Mouse (Mus musculus) gastrocnemius, adult 2 months (tissue): Measurements from ENCODE around the gene Mmrn1. TPM values are rescaled to one million over a fixed set of nuclear protein-coding genes. Genes with fewer than 3 reads are reported as not detected.

Experiments
- DNase-seq: peaks from one replicate; pipeline ENCODE4 v3.0.0; 2022
- H3K27ac ChIP-seq: fragments of 200-600 bp; 2 replicates; pipeline ENCODE4 v1.8.1; 2022; ENCODE audit warnings: mild to moderate bottlenecking
- H3K4me3 ChIP-seq: fragments of 200-600 bp; 2 replicates; pipeline ENCODE4 v1.8.1; 2022; ENCODE audit warnings: mild to moderate bottlenecking, moderate library complexity
- CTCF ChIP-seq: fragments of 200-600 bp; IDR thresholded peaks from 2 replicates; pipeline ENCODE4 v1.8.1; 2022; ENCODE audit warnings: antibody characterized with exemption, mild to moderate bottlenecking, moderate library complexity
- intact Hi-C: fragments of 180-260 bp; cut with DNase I; formaldehyde crosslinking; loops from one replicate; pipeline ENCODE4 v1.15.1; 2025
- total RNA-seq, 2 experiments: library from RNA; stranded (reverse); gene quantifications; 2 replicates each; pipeline ENCODE4 v1.2.3; 2021

Mmrn1 gene
- total RNA-seq, 2 experiments from 2014 or later = 0.92 to 2.0 TPM

DNA sequence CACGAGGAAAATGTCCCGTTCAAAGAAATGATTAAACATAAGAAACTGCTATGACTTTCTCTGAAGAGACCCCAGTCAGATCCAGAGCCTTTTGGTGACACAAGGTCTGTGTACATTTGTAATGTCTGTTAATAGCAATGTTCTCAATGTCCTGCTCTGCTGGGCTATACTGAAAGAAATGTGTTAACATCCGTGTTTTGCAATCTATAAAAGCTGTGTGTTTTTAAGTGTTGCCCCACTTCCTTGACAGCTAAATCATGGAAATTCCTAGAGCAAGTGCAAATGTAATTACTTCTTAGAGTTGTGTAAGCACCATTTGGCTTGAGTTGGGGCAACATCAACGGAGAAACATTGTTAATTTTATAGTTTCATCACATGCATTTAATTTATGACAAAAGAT lies 42.2 kb downstream of the Mmrn1 start:
- intact Hi-C loops = no loop called here
- H3K4me3 ChIP-seq = no peak overlapping the region
- TF ChIP-seq CTCF = no peak
- H3K27ac ChIP-seq = no peak overlapping the region
- DNase-seq = no peak

DNA sequence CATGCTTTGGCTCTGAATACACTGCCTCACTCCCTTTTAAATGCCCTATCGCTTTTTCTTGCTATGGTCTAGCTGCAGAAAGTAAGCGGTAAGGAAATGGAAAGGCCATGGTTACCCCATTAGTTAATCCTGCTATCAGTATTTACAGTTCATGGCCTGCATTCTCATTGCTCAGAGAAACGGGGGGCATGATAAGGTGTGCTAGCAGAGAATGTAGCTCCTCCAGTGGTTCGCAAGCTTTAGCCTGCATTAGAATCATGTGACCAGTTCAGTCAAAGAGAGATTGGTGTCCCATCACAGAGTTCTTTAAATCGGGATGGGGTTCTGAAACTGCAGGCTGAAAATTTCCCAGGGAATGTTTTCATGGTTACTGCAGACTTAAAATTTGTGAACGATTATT lies 44.6 kb downstream of the Mmrn1 start:
- intact Hi-C loops = no loop called here
- H3K4me3 ChIP-seq = no peak overlapping the region
- TF ChIP-seq CTCF = no peak
- no peak for DNase-seq
- H3K27ac ChIP-seq = no peak overlapping the region

DNA sequence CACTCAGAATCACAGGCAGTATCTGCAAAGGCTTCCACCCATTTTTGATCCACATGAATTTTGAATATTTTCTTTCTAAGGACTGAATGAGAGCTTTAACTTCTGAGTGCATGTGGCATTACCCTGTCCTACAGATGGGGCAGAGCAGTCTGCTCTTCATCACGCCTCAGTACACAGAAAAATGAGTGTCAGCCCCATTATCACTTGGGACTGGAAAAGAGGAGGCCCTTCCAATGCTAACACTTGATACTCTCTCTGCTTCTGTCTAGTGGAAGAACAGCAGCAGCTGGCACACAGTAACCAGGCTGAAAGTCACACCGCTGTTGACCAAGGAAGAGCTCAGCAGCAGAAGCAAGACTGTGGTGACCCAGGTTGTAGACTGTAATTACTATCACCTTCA lies 46.0 kb downstream of the Mmrn1 start:
- Histone ChIP-seq H3K4me3 (no peak overlapping the region), H3K27ac (no peak overlapping the region)
- no peak for TF ChIP-seq CTCF
- DNase-seq = no peak
- intact Hi-C loops = no loop called here

DNA sequence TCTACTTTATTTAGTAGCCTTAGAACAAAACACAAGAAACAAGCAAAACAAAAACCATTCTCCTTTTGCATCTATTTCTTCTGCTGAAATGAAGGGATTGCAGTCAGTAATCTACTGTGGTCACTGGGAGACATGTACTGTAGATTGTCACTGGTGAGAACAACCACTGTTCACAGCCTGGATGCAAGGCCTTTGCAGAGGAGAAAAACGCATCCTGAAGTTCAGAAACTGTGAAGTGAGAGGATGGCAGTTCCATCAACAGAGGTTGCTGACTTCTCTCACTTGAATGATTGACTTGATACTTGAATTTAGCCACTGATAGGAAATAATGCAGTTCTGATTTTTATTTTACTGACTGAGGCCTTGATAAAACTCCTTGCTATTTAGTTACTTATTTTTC lies 53.8 kb downstream of the Mmrn1 start:
- no peak for TF ChIP-seq CTCF
- intact Hi-C loops = no loop called here
- Histone ChIP-seq H3K4me3 (no peak overlapping the region), H3K27ac (no peak overlapping the region)
- no peak for DNase-seq

DNA sequence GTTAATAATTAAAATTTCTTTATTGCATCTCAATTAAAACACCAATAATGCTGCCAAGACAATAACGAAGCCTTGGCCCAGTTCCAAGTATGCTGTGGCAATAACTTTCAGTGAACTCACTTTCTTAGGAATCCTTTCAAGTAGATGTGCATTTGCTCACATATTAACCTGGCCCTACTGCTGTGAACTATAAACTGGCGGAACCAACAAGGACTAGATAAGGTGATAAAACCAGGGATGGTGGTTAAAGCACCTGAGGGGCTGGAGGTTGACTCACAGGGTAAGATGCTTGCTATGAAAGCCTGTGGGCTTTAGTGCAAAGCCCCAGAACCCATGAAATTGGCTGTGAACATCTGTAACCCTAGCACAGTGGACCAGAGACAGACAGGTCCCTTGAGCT lies 54.3 kb downstream of the Mmrn1 start:
- Histone ChIP-seq H3K4me3 (no peak overlapping the region), H3K27ac (no peak overlapping the region)
- DNase-seq = no peak
- intact Hi-C loops = no loop called here
- no peak for TF ChIP-seq CTCF

DNA sequence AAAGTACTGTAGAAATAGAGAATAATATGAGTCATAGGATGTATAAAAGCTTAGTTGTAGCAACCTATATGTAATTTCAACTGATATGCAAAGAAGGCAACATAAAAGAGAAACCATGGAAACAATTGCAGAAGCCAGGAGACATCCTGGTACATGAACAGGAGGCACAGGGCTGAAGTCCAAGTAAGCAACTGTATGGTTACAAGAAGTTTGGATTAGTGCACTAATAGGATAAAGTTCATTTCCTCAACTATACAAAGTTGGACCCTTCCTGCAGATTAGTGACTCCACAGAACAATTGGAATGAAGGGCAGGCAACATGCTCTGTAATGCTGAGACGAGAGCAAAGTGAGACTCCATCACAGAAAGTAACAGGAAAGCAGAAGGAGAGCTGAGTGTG lies 59.6 kb downstream of the Mmrn1 start:
- DNase-seq = no peak
- H3K27ac ChIP-seq = no peak overlapping the region
- intact Hi-C loops = no loop called here

DNA sequence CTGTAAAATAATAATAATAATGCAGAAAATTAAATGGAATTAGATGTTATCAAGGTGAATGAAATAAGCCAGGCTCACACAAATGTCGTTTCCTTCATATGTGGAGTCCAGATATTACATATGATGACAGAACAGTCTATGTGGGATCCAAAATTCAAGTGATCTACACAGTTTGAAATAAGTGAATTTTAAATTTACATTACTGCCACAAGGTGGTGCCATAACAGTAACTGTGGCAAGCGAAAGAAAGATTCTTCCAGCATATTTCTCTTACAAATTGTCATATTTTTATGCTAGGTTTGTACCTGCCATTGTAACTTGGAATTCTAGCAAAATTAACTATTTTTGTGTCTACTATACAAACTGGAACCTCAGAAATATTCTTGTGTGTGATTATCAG lies 61.1 kb downstream of the Mmrn1 start:
- DNase-seq = no peak
- no peak overlapping the region for H3K27ac ChIP-seq
- intact Hi-C loops = loop anchor here (2.0 kb wide), 1 partner anchor 315 kb away; no protein-coding TSS in a partner anchor
- peak; percentile 54 for TF ChIP-seq CTCF
- no peak overlapping the region for H3K4me3 ChIP-seq

More for the DNA sequence above, 59.6 kb downstream of the Mmrn1 start:
- H3K4me3 ChIP-seq = no peak overlapping the region
- no peak for TF ChIP-seq CTCF

DNA sequence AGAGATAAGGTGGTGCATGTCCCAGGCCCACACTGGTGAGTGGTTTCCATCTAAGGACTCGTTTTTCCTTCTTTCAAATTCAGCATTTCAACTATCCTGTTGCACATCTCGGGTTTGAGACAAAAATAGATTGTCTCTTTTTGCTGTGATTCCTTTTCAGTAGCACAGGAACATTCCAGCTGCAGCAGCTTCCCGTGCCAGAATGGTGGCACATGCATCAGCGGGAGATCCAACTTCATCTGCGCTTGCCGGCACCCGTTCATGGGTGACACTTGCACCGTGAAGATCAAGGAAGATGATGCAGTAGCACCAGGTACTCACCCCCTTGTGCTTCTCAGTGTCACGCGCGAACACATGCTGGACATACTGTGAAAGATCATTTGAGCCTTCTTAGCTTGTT lies 62.1 kb downstream of the Mmrn1 start:
- H3K4me3 ChIP-seq = no peak overlapping the region
- intact Hi-C loops = loop anchor here (2.0 kb wide), 1 partner anchor 314 kb away; no protein-coding TSS in a partner anchor
- DNase-seq = no peak
- no peak overlapping the region for H3K27ac ChIP-seq
- no peak for TF ChIP-seq CTCF

DNA sequence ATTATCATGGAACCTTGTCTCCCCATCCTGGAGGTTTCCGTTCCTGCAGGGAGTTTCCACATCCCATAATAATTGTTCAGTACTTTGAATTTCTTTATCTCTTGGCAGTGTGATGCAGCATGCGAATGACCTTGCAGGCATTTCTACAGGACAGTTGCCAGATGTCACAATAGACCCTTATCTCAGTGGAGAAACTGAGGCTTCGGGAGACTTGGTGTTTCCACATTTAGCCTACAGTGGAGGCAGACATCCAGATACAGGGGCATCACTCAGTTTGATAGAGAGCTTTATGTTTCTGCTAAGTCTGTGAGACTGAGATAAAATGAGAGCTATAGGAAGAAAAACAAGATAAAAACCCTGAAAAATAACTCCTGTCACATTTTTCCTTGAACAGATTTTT lies 63.0 kb downstream of the Mmrn1 start:
- no peak for DNase-seq
- Histone ChIP-seq H3K4me3 (no peak overlapping the region), H3K27ac (no peak overlapping the region)
- TF ChIP-seq CTCF = no peak
- intact Hi-C loops = loop anchor here (2.0 kb wide), 1 partner anchor 313 kb away; no protein-coding TSS in a partner anchor

DNA sequence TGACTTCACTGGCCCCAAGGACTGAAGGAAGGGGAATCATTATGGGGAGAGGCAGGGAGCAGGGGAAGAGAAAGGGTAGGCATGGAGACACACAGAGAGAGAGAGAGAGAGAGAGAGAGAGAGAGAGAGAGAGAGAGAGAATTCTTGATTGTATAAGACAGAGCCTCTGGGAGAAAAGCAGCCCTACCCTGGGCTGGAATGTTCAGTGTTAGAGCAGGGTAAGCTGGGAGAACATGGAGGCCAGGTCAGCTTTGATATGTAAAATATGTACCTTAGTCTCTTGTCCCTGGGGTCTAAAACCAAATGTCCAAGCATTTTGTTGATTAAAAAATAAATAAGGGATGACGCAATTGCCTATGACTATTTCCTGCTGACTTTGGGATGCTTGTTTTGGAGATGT lies 67.6 kb downstream of the Mmrn1 start:
- TF ChIP-seq CTCF = no peak
- DNase-seq = no peak
- Histone ChIP-seq H3K27ac (no peak overlapping the region), H3K4me3 (no peak overlapping the region)
- intact Hi-C loops = no loop called here

DNA sequence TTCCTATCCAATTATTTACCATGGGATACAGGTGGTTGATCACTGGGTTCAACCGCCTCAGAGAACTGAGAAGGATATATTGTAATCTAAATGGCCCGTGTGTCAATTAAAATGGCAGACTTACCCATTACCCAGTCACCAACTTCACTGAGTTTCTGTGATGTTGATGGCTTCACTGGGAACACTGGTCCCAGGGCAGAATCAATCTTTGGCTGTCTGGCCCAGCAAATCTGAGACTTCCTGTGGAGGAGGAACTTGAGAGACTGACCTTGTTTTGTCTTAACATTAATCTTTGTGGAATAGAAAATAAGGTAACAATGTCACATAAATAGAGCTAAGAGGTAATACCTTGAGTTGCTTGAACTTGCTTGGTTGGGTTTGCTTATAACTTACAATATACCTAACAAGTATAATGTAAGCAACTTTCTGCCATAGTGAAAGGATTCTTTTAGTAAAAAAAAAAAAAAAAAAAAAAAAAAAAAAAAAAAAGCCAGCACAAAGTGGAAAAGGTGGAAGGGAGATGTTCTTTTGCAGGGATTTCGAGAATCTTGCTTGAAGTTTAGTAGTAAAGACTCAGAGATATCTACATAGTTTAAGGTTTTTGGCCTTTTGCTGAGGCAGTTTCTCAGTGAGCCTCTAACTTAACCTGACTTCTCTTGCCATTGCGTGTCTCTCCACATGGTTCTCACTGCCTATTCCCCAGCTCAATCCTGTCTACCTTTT lies 68.8 kb downstream of the Mmrn1 start:
- H3K27ac ChIP-seq = no peak overlapping the region
- intact Hi-C loops = no loop called here
- H3K4me3 ChIP-seq = no peak overlapping the region
- no peak for DNase-seq
- TF ChIP-seq CTCF = no peak

DNA sequence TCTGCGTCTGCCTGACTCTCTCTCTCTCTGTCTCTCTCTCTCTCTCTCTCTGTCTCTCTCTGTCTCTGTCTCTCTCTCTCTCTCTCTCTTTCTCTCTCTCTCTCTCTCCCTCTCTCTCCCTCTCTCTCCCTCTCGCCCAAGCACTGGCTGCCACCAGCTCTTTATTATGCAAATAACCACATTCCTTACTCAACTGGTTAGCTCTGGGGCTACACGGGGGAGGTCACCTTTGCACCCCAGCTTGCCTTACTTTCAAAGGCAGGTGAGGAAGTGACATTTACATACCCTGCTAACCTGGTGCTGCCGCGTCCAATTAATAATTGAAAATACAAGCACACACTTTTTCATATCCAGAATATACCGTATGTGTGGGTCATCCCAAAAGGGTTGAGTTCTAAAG lies 69.3 kb downstream of the Mmrn1 start:
- intact Hi-C loops = no loop called here

DNA sequence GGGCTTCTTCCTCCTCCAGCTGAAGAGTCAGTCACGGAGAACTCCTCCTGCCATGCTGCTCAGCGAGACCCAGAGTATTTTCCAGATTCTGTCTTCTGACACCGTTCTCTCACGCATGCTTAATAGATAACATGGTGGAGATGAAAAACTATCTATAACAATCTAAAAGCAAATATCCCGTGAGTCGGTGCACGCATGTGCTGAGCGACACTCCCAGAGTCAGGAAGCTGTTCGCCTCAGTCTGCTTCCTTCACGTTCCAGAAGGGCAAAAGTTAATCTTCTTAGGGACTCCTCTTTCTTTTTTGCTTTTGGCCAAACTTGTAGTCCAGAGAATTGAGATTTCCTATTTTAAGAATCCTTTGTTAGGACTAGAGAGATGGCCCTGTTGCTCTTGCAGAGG lies 69.7 kb downstream of the Mmrn1 start:
- Histone ChIP-seq H3K27ac (no peak overlapping the region), H3K4me3 (no peak overlapping the region)
- DNase-seq = no peak
- intact Hi-C loops = no loop called here
- no peak for TF ChIP-seq CTCF

More for the DNA sequence above, 69.3 kb downstream of the Mmrn1 start:
- TF ChIP-seq CTCF = no peak
- no peak overlapping the region for H3K4me3 ChIP-seq
- no peak for DNase-seq
- no peak overlapping the region for H3K27ac ChIP-seq

DNA sequence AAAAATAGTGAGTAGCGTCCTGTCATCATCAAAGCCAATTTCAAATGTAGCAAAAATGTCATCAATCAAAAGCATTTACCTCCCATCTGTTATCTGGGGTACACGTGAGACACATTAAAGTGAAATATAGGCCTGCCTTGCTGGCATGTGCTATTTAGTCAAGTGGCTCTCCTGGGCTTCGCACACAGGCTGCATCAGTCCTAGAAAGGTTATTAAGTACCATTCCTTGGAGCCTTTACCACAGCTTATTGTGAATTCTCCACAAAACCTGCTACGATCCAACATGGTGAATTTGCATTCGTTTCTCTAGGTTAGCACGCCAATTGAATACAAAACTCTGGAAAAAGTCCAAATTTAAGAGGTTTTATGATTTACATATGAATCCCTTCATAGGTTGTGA lies 70.8 kb downstream of the Mmrn1 start:
- DNase-seq = no peak
- Histone ChIP-seq H3K4me3 (no peak overlapping the region), H3K27ac (no peak overlapping the region)
- intact Hi-C loops = no loop called here
- no peak for TF ChIP-seq CTCF

DNA sequence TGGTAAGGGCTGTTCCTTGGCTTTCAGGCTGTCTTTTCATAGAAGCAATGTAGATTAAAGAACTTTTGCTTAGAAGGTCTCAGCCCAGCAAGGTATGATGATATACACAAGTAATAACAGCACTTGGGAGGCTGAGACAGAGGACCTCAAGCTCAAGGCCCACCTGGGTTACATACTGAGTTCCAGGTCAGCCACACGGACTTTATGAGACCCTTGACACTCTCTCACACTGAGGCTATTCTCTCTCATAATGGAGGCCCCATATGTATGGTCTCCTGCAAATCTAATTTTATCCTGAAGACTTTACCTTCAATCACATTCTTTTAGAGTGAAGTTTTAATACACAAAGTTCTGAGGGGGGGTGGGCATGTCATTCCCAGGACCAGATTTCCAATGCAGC lies 71.6 kb downstream of the Mmrn1 start:
- H3K4me3 ChIP-seq = no peak overlapping the region
- no peak for TF ChIP-seq CTCF
- no peak overlapping the region for H3K27ac ChIP-seq
- DNase-seq = no peak
- intact Hi-C loops = no loop called here
